Mouse (Mus musculus): ENCODE measurements around the gene Ptprg. TPM values are rescaled to one million over a fixed set of nuclear protein-coding genes. Genes with fewer than 3 reads are reported as not detected.

Ptprg gene
- total and polyA plus RNA-seq, 2 experiments from 2014 or later: 8.7 to 63.4 TPM

GRCm38 (mm10) chr14:11823701-11824095, 270.4 kb downstream of the Ptprg start:
- no peak overlapping the region for H3K4me2 ChIP-seq (ENCODE audit: low read depth, low read length)
- ATAC-seq (ENCODE audit: insufficient read depth, low read depth): no peak
- no peak overlapping the region for H3K4me3 ChIP-seq (ENCODE audit: low read depth, low read length)
- H3K27me3 ChIP-seq (ENCODE audit: control insufficient read depth, insufficient read depth, low read length): no peaks in the 10 kb centered on the region
- H3K9ac ChIP-seq (replicated peaks; ENCODE audit: low read depth, low read length): no peak overlapping the region
- TF ChIP-seq EP300 (IDR thresholded peaks at IDR 0.05; ENCODE audit: low read depth): no peak
- no peak for TF ChIP-seq CTCF (IDR thresholded peaks at IDR 0.05; ENCODE audit: low read depth)
- no peaks in the 10 kb centered on the region for H3K36me3 ChIP-seq (replicated peaks; ENCODE audit: control insufficient read depth, insufficient read depth, low read length)
- 87% methylated on average over 6 of the region's 6 CpGs for WGBS
- no peak for DNase-seq (ENCODE audit: low spot score)
- no peaks in the 10 kb centered on the region for H3K9me3 ChIP-seq (replicated peaks; ENCODE audit: control insufficient read depth, low read length)
- no peak overlapping the region for H3K27ac ChIP-seq (ENCODE audit: low read depth)
- peaks cover 4% of the 10 kb centered on the region; the same call in 1 of the 2 replicates for H3K4me1 ChIP-seq (ENCODE audit: control insufficient read depth, insufficient read depth)

- DNase-seq (ENCODE audit: low spot score): no peak
- H3K36me3 ChIP-seq (replicated peaks; ENCODE audit: control insufficient read depth, insufficient read depth, low read length): no peaks in the 10 kb centered on the region
- no peak overlapping the region for H3K4me2 ChIP-seq (ENCODE audit: low read depth, low read length)
- peaks cover 4% of the 10 kb centered on the region; the same call in 1 of the 2 replicates for H3K4me1 ChIP-seq (ENCODE audit: control insufficient read depth, insufficient read depth)
- H3K9ac ChIP-seq (replicated peaks; ENCODE audit: low read depth, low read length): no peak overlapping the region
- H3K4me3 ChIP-seq (ENCODE audit: low read depth, low read length): no peak overlapping the region
- no peaks in the 10 kb centered on the region for H3K9me3 ChIP-seq (replicated peaks; ENCODE audit: control insufficient read depth, low read length)
- no peak for ATAC-seq (ENCODE audit: insufficient read depth, low read depth)
- 89% methylated on average over 8 of the region's 8 CpGs for WGBS
- H3K27ac ChIP-seq (ENCODE audit: low read depth): no peak overlapping the region
- no peaks in the 10 kb centered on the region for H3K27me3 ChIP-seq (ENCODE audit: control insufficient read depth, insufficient read depth, low read length)
- TF ChIP-seq CTCF (IDR thresholded peaks at IDR 0.05; ENCODE audit: low read depth) (no peak), EP300 (IDR thresholded peaks at IDR 0.05; ENCODE audit: low read depth) (no peak)
Measured at GRCm38 (mm10) chr14:11824915-11825314, 271.6 kb downstream of the Ptprg start.

- DNase-seq (ENCODE audit: low spot score) (no peak), ATAC-seq (ENCODE audit: insufficient read depth, low read depth) (no peak)
- no peaks in the 10 kb centered on the region for H3K36me3 ChIP-seq (replicated peaks; ENCODE audit: control insufficient read depth, insufficient read depth, low read length)
- no peak overlapping the region for H3K9ac ChIP-seq (replicated peaks; ENCODE audit: low read depth, low read length)
- H3K4me3 ChIP-seq (ENCODE audit: low read depth, low read length): no peak overlapping the region
- no peaks in the 10 kb centered on the region for H3K9me3 ChIP-seq (replicated peaks; ENCODE audit: control insufficient read depth, low read length)
- H3K27me3 ChIP-seq (ENCODE audit: control insufficient read depth, insufficient read depth, low read length): no peaks in the 10 kb centered on the region
- TF ChIP-seq CTCF (IDR thresholded peaks at IDR 0.05; ENCODE audit: low read depth): no peak
- no peak for TF ChIP-seq EP300 (IDR thresholded peaks at IDR 0.05; ENCODE audit: low read depth)
- H3K27ac ChIP-seq (ENCODE audit: low read depth): no peak overlapping the region
- WGBS: 64% methylated on average over 2 of the region's 2 CpGs
- peaks cover 4% of the 10 kb centered on the region; the same call in 1 of the 2 replicates for H3K4me1 ChIP-seq (ENCODE audit: control insufficient read depth, insufficient read depth)
- H3K4me2 ChIP-seq (ENCODE audit: low read depth, low read length): no peak overlapping the region
Measured at GRCm38 (mm10) chr14:11825551-11825950, 272.2 kb downstream of the Ptprg start.

GRCm38 (mm10) chr14:11828086-11828485, 274.8 kb downstream of the Ptprg start:
- WGBS: 67% methylated on average over 4 of the region's 4 CpGs

GRCm38 (mm10) chr14:11833678-11834077, 280.3 kb downstream of the Ptprg start:
- H3K27me3 ChIP-seq (ENCODE audit: control insufficient read depth, insufficient read depth, low read length): no peaks in the 10 kb centered on the region
- no peaks in the 10 kb centered on the region for H3K4me1 ChIP-seq (ENCODE audit: control insufficient read depth, insufficient read depth)
- TF ChIP-seq CTCF (IDR thresholded peaks at IDR 0.05; ENCODE audit: low read depth) (no peak), EP300 (IDR thresholded peaks at IDR 0.05; ENCODE audit: low read depth) (no peak)
- DNase-seq (ENCODE audit: low spot score) (no peak), ATAC-seq (ENCODE audit: insufficient read depth, low read depth) (no peak)
- 93% methylated on average over 3 of the region's 3 CpGs for WGBS
- no peak overlapping the region for H3K4me3 ChIP-seq (ENCODE audit: low read depth, low read length)
- H3K9ac ChIP-seq (replicated peaks; ENCODE audit: low read depth, low read length): no peak overlapping the region
- no peak overlapping the region for H3K27ac ChIP-seq (ENCODE audit: low read depth)
- no peak overlapping the region for H3K4me2 ChIP-seq (ENCODE audit: low read depth, low read length)
- no peaks in the 10 kb centered on the region for H3K9me3 ChIP-seq (replicated peaks; ENCODE audit: control insufficient read depth, low read length)
- no peaks in the 10 kb centered on the region for H3K36me3 ChIP-seq (replicated peaks; ENCODE audit: control insufficient read depth, insufficient read depth, low read length)

More at GRCm38 (mm10) chr14:11828086-11828485, 274.8 kb downstream of the Ptprg start:
- Histone ChIP-seq H3K9me3 (replicated peaks; ENCODE audit: control insufficient read depth, low read length) (no peaks in the 10 kb centered on the region), H3K36me3 (replicated peaks; ENCODE audit: control insufficient read depth, insufficient read depth, low read length) (no peaks in the 10 kb centered on the region), H3K27ac (ENCODE audit: low read depth) (no peak overlapping the region), H3K4me1 (ENCODE audit: control insufficient read depth, insufficient read depth) (peaks cover 4% of the 10 kb centered on the region; the same call in 1 of the 2 replicates), H3K27me3 (ENCODE audit: control insufficient read depth, insufficient read depth, low read length) (no peaks in the 10 kb centered on the region), H3K4me2 (ENCODE audit: low read depth, low read length) (no peak overlapping the region), H3K9ac (replicated peaks; ENCODE audit: low read depth, low read length) (no peak overlapping the region), H3K4me3 (ENCODE audit: low read depth, low read length) (no peak overlapping the region)
- TF ChIP-seq CTCF (IDR thresholded peaks at IDR 0.05; ENCODE audit: low read depth) (no peak), EP300 (IDR thresholded peaks at IDR 0.05; ENCODE audit: low read depth) (no peak)
- ATAC-seq (ENCODE audit: insufficient read depth, low read depth): no peak
- DNase-seq (ENCODE audit: low spot score): no peak
